Mouse (Mus musculus): ENCODE results near the gene Bag1.

Bag1 gene

GRCm38 (mm10) chr4:40933694-40934093 lies 14.4 kb downstream of the Bag1 start:
- no peak for DNase-seq

GRCm38 (mm10) chr4:40929046-40929445 lies 19.0 kb downstream of the Bag1 start:
- DNase-seq, result peak in 1 of 2 experiments; percentile 40

- DNase-seq, result peak; percentile 27 to 49
These were observed 22.5 kb downstream of the Bag1 start for GRCm38 (mm10) chr4:40925568-40925967.

- DNase-seq, result peak in 1 of 2 experiments; percentile 23
These were observed 24.9 kb downstream of the Bag1 start for GRCm38 (mm10) chr4:40923087-40923651.

GRCm38 (mm10) chr4:40921288-40921687 lies 26.8 kb downstream of the Bag1 start:
- no peak for DNase-seq

GRCm38 (mm10) chr4:40920576-40920975 lies 27.5 kb downstream of the Bag1 start:
- DNase-seq, result no peak

GRCm38 (mm10) chr4:40919785-40920184 lies 28.3 kb downstream of the Bag1 start, which contains the start of gene Spink4:
TSS of gene Spink4 (plus strand) at chr4:40920052.
- peak in 1 of 2 experiments; percentile 35 for DNase-seq

- DNase-seq, result no peak
These were observed 31.4 kb downstream of the Bag1 start for GRCm38 (mm10) chr4:40916592-40917155.

GRCm38 (mm10) chr4:40915947-40916346 lies 32.1 kb downstream of the Bag1 start:
- no peak for DNase-seq

GRCm38 (mm10) chr4:40914287-40914867 lies 33.7 kb downstream of the Bag1 start:
- DNase-seq, result no peak

GRCm38 (mm10) chr4:40908261-40908969 lies 39.7 kb downstream of the Bag1 start:
- DNase-seq, result peak; percentile 56 to 69

GRCm38 (mm10) chr4:40906298-40906697 lies 41.8 kb downstream of the Bag1 start:
- DNase-seq, result no peak

GRCm38 (mm10) chr4:40900612-40901011 lies 47.5 kb downstream of the Bag1 start:
- DNase-seq, result no peak

- no peak for DNase-seq
These were observed 48.0 kb downstream of the Bag1 start for GRCm38 (mm10) chr4:40900071-40900470.

GRCm38 (mm10) chr4:40899264-40899663 lies 48.8 kb downstream of the Bag1 start:
- DNase-seq, result no peak

GRCm38 (mm10) chr4:40898476-40899044 lies 49.5 kb downstream of the Bag1 start:
- no peak for DNase-seq

- DNase-seq, result no peak
These were observed 52.4 kb downstream of the Bag1 start for GRCm38 (mm10) chr4:40895646-40896045.

- no peak for DNase-seq
These were observed 53.0 kb downstream of the Bag1 start for GRCm38 (mm10) chr4:40895118-40895517.

GRCm38 (mm10) chr4:40891206-40891605 lies 56.9 kb downstream of the Bag1 start:
- no peak for DNase-seq

- no peak for DNase-seq
These were observed 58.1 kb downstream of the Bag1 start for GRCm38 (mm10) chr4:40889983-40890382.

GRCm38 (mm10) chr4:40889252-40889651 lies 58.8 kb downstream of the Bag1 start:
- no peak for DNase-seq

GRCm38 (mm10) chr4:40888839-40889238 lies 59.3 kb downstream of the Bag1 start:
- DNase-seq, result no peak

Data from kidney, postnatal 4 days (tissue).